Mouse (Mus musculus) CH12.LX (cell line): ENCODE measurements around the gene Pawr. TPM values are rescaled to one million over a fixed set of nuclear protein-coding genes. Genes with fewer than 3 reads are reported as not detected.

Experiments used
- DNase-seq: peaks from one replicate; pipeline ENCODE4 v3.0.0-alpha.2; 2013; ENCODE audit errors: extremely low read depth
- H3K27ac ChIP-seq: 2 replicates; pipeline ENCODE4 v1.5.1; 2012; ENCODE audit warnings: low read depth, mild to moderate bottlenecking, control low read depth, moderate library complexity; ENCODE audit not compliant: insufficient read depth
- H3K27me3 ChIP-seq: replicated peaks from 2 replicates; pipeline ENCODE3; 2012; ENCODE audit warnings: inconsistent platforms
- H3K36me3 ChIP-seq, 2 experiments: replicated peaks in 1 of 2; 2 replicates each; pipeline versions ENCODE3 to v1.6.1; 2012; ENCODE audit warnings: inconsistent platforms in 1 of 2, low read length in 1 of 2, mild to moderate bottlenecking in 1 of 2, mixed read lengths in 1 of 2, moderate library complexity in 1 of 2; ENCODE audit not compliant: control insufficient read depth in 1 of 2, insufficient read depth in 1 of 2
- H3K4me1 ChIP-seq, 2 experiments: 2 replicates each; pipeline ENCODE4 v1.6.1; 2012; ENCODE audit warnings: inconsistent platforms in 1 of 2, moderate library complexity in 1 of 2; ENCODE audit not compliant: insufficient read depth in 2 of 2, control insufficient read depth in 1 of 2
- H3K4me2 ChIP-seq: 2 replicates; pipeline ENCODE4 v1.6.1; 2012; ENCODE audit warnings: low read depth, mild to moderate bottlenecking, control low read depth; ENCODE audit not compliant: poor library complexity, insufficient read depth, severe bottlenecking
- H3K4me3 ChIP-seq, 3 experiments: fragments of 150-350 bp in 1 of 3; sonication (generic) in 1 of 3; replicated peaks in 1 of 3; 2 replicates each; pipeline versions ENCODE3 to v1.5.1; 2011 to 2012; ENCODE audit warnings: low read depth in 2 of 3, low read length in 2 of 3, mild to moderate bottlenecking in 2 of 3, moderate library complexity in 2 of 3, control low read depth in 1 of 3, improper control_type of control experiment in 1 of 3, inconsistent platforms in 1 of 3, mixed read lengths in 1 of 3; ENCODE audit not compliant: poor library complexity in 1 of 3
- H3K79me2 ChIP-seq: replicated peaks from 2 replicates; pipeline ENCODE4 v1.6.1; 2012; ENCODE audit warnings: mild to moderate bottlenecking, moderate library complexity; ENCODE audit not compliant: control insufficient read depth, poor library complexity, insufficient read depth, severe bottlenecking; ENCODE audit errors: extremely low read depth
- H3K9ac ChIP-seq: 2 replicates; pipeline ENCODE4 v1.6.1; 2012; ENCODE audit warnings: low read depth, mild to moderate bottlenecking, control low read depth, moderate library complexity; ENCODE audit not compliant: insufficient read depth
- H3K9me3 ChIP-seq: replicated peaks from 2 replicates; pipeline ENCODE3; 2012; ENCODE audit warnings: low read length, inconsistent platforms, mixed read lengths
- BHLHE40 ChIP-seq: IDR thresholded peaks from 2 replicates; pipeline ENCODE4 v1.6.1; 2011; ENCODE audit warnings: mild to moderate bottlenecking, low read depth, low read length, improper control_type of control experiment
- CHD1 ChIP-seq: IDR thresholded peaks from 2 replicates; pipeline ENCODE4 v1.6.1; 2012; ENCODE audit warnings: low read depth, low read length, improper control_type of control experiment, inconsistent platforms
- EP300 ChIP-seq: IDR thresholded peaks from 2 replicates; pipeline ENCODE4 v1.6.1; 2011; ENCODE audit warnings: low read length, improper control_type of control experiment
- ETS1 ChIP-seq: conservative IDR thresholded peaks from 2 replicates; pipeline ENCODE4 v1.6.1; 2012; ENCODE audit warnings: low read depth, mild to moderate bottlenecking, inconsistent platforms, low read length, improper control_type of control experiment, moderate library complexity
- HCFC1 ChIP-seq: IDR thresholded peaks from 2 replicates; pipeline ENCODE4 v1.6.1; 2012; ENCODE audit warnings: low read depth, mild to moderate bottlenecking, inconsistent platforms, low read length, improper control_type of control experiment
- IRF4 ChIP-seq: IDR thresholded peaks from 2 replicates; pipeline ENCODE4 v1.6.1; 2014; ENCODE audit warnings: low read depth, mild to moderate bottlenecking, inconsistent platforms, low read length, improper control_type of control experiment
- JUND ChIP-seq: conservative IDR thresholded peaks from 2 replicates; pipeline ENCODE4 v1.6.1; 2011; ENCODE audit warnings: low read depth, low read length, improper control_type of control experiment
- KAT2A ChIP-seq: IDR thresholded peaks from 2 replicates; pipeline ENCODE4 v1.6.1; 2012; ENCODE audit warnings: low read length, improper control_type of control experiment, inconsistent platforms; ENCODE audit not compliant: insufficient replicate concordance
- MAFK ChIP-seq: IDR thresholded peaks from 2 replicates; pipeline ENCODE4 v1.6.1; 2011; ENCODE audit warnings: low read length, improper control_type of control experiment; ENCODE audit not compliant: insufficient replicate concordance
- MAX ChIP-seq: IDR thresholded peaks from 2 replicates; pipeline ENCODE4 v1.6.1; 2011; ENCODE audit warnings: low read length, improper control_type of control experiment
- MXI1 ChIP-seq: IDR thresholded peaks from 2 replicates; pipeline ENCODE4 v1.6.1; 2011; ENCODE audit warnings: mild to moderate bottlenecking, low read depth, low read length, improper control_type of control experiment
- NELFE ChIP-seq: IDR thresholded peaks from 2 replicates; pipeline ENCODE4 v1.6.1; 2011; ENCODE audit warnings: low read depth, low read length, improper control_type of control experiment
- NRF1 ChIP-seq: IDR thresholded peaks from 2 replicates; pipeline ENCODE4 v1.6.1; 2014; ENCODE audit warnings: low read depth, mild to moderate bottlenecking, inconsistent platforms, low read length, improper control_type of control experiment, moderate library complexity
- SIN3A ChIP-seq: IDR thresholded peaks from 2 replicates; pipeline ENCODE4 v1.6.1; 2012; ENCODE audit warnings: low read length, improper control_type of control experiment, inconsistent platforms
- TCF12 ChIP-seq: IDR thresholded peaks from 2 replicates; pipeline ENCODE4 v1.6.1; 2014; ENCODE audit warnings: low read depth, mild to moderate bottlenecking, inconsistent platforms, low read length, improper control_type of control experiment
- ZNF384 ChIP-seq: IDR thresholded peaks from 2 replicates; pipeline ENCODE4 v1.6.1; 2012; ENCODE audit warnings: low read depth, low read length, improper control_type of control experiment, inconsistent platforms
- dilution Hi-C: fragments of 300-500 bp; cut with MboI; formaldehyde crosslinking; loops from 2 replicates; pipeline ENCODE4 v1.14.3; 2020; ENCODE audit warnings: low sequenced_read_pairs; ENCODE audit not compliant: extremely low pct_unique_long_range_greater_than_20kb, extremely low pct_ligation_motif_present
- in situ Hi-C: fragments of 300-500 bp; cut with MboI; formaldehyde crosslinking; loops from 3 replicates; pipeline ENCODE4 v1.14.3; 2019; ENCODE audit warnings: low sequenced_read_pairs, low pct_ligation_motif_present, low pct_unique_long_range_greater_than_20kb, mixed read lengths
- polyA plus RNA-seq: library from polyadenylated mRNA; unstranded; fragments of >175 nt; gene quantifications from 2 replicates; pipeline ENCODE4 v1.2.1, GENCODE M21; 2012; ENCODE audit warnings: low read depth; ENCODE audit not compliant: insufficient read length
- total RNA-seq, 2 experiments: library from RNA; depleted of rRNA; stranded (reverse); fragments of 300-350 nt in 1 of 2; fragments of >200 nt in 1 of 2; gene quantifications; 2 replicates each; pipeline ENCODE4 v1.2.3; 2012 to 2014

Pawr gene
- total and polyA plus RNA-seq, 3 experiments: not detected

DNA sequence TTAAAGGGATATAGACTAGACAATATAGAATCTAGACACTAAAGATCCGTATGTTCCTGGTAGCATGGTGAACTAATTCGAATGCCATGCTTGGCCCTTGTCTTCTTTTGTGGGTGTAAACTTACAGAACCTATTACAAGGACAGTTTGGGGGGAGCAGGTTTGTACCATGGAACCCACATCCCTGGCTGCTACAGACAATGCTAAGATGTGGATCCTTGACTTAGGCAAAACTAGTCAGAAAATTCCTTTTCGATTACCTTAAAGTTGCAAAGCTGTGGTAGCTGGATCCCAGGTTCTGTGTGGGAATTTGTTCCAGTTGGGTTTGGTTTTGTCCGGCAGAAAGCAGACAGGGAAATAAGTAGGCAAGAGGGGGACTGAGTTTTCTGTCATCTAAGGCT, 118.5 kb downstream of the Pawr start:
- no peak for DNase-seq
- H3K36me3 ChIP-seq: no peaks in the 10 kb centered on the region
- peaks cover 0 to 21% of the 10 kb centered on the region in 2 experiments; a peak in 2 of 4 replicates for H3K4me1 ChIP-seq
- no peaks in the 10 kb centered on the region for H3K79me2 ChIP-seq
- H3K27ac ChIP-seq: no peak overlapping the region
- in situ Hi-C loops: loop anchor here (10.0 kb wide), 1 partner anchor 84 kb away; no protein-coding TSS in a partner anchor
- no peaks in the 10 kb centered on the region for H3K27me3 ChIP-seq
- no peak overlapping the region for H3K4me3 ChIP-seq
- TF ChIP-seq ETS1: no peak
- TF ChIP-seq ZNF384: no peak
- TF ChIP-seq MAX: no peak
- no peak for TF ChIP-seq TCF12
- TF ChIP-seq HCFC1: no peak
- no peak for TF ChIP-seq BHLHE40
- TF ChIP-seq KAT2A: no peak
- TF ChIP-seq NELFE: no peak
- no peak for TF ChIP-seq MAFK
- TF ChIP-seq SIN3A: no peak
- H3K9ac ChIP-seq: no peak overlapping the region
- no peak overlapping the region for H3K4me2 ChIP-seq
- dilution Hi-C loops: no loop called here
- no peaks in the 10 kb centered on the region for H3K9me3 ChIP-seq

DNA sequence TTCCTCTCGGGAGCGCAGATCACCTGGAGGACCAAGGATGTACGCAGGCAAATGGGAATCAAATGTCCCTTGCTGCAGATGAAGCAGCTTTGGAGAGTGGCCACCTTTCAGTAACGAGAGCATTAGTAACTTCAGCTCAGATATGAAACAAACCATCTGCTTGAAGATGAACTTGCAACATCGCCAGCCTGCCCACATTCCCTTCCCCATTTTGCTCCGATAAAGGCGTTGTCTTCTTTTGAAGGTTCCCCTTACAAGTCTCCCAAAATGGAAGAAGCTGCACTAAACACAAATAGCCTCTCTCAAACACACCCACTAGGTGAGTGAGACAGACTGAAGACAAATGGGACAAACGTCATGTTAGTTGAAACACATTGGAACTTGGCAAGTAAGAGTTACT, 119.6 kb downstream of the Pawr start:
- no peaks in the 10 kb centered on the region for H3K27me3 ChIP-seq
- in situ Hi-C loops (loop anchor here (10.0 kb wide), 1 partner anchor 83 kb away; no protein-coding TSS in a partner anchor), dilution Hi-C loops (no loop called here)
- no peak overlapping the region for H3K27ac ChIP-seq
- H3K4me2 ChIP-seq: no peak overlapping the region
- no peaks in the 10 kb centered on the region for H3K36me3 ChIP-seq
- no peaks in the 10 kb centered on the region for H3K9me3 ChIP-seq
- H3K79me2 ChIP-seq: no peaks in the 10 kb centered on the region
- H3K9ac ChIP-seq: no peak overlapping the region
- TF ChIP-seq NRF1: no peak
- no peak for TF ChIP-seq HCFC1
- TF ChIP-seq NELFE: no peak
- no peak for TF ChIP-seq CHD1
- TF ChIP-seq MXI1: no peak
- TF ChIP-seq JUND: no peak
- TF ChIP-seq IRF4: no peak
- no peak for TF ChIP-seq EP300
- no peak for TF ChIP-seq TCF12
- peaks cover 0 to 14% of the 10 kb centered on the region in 2 experiments; a peak in 2 of 4 replicates for H3K4me1 ChIP-seq
- no peak overlapping the region for H3K4me3 ChIP-seq
- no peak for DNase-seq
